In the genomic region with DNA sequence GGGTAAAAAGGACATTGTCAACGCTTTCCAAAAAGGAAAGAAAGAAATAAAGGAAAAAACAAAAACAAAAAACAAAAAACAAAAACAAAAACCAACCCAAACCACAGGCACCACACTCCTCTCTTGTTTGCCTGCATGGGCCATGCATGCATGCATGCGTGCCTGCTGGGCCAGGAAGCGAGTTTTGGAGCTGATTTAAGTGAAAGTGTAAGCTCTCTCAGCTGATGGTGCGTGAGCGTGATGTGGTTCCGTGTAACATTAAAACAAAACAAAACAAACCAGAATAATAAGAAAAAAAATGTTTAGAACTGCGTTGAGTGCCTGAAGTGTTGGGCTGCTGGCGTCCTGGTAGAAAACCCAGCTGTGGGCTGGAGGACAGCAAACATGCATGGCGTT, we compare ENCODE assay signal across 9 mouse cellular contexts. TPM values are rescaled to one million over a fixed set of nuclear protein-coding genes. Genes with fewer than 3 reads are reported as not detected.
DNase-seq lines count a peak whose midpoint lies in the region; ATAC-seq and TF ChIP-seq lines count a peak whose summit lies in the region.
"Had no signal": no experiment of that assay in that cellular context is flagged by ENCODE, and none has a peak within 500 bp of the region (broad histone marks: within the 10 kb centered on the region; RNA-seq: fewer than 3 reads in every experiment).

No protein-coding gene starts in this region.

- TF ChIP-seq CTCF in bone marrow macrophage, adult 2 months (IDR thresholded peaks at IDR 0.05; ENCODE audit: low read depth, low read length) = no peak
- TF ChIP-seq CTCF in heart, adult 2 months (IDR thresholded peaks at IDR 0.05) = no peak

- DNase-seq in layer of hippocampus, adult 11-12 months (ENCODE audit: low spot score) = peak; percentile 27
- no peak for DNase-seq in layer of hippocampus, adult 9-10 months (ENCODE audit: low spot score)
- peak; percentile 10 to 42 for DNase-seq in heart, adult 2 months
- DNase-seq in kidney, adult 8-10 months = peak; percentile 2 to 7
- no peak for DNase-seq in frontal cortex, postnatal 25 days (ENCODE audit: low spot score in 2 of 2)

- peak overlapping the region; percentile 33; the same call in 1 of the 2 replicates for H3K9ac ChIP-seq in heart, adult 2 months (ENCODE audit: low read depth, low read length)
- peak overlapping the region; percentile 83 for H3K9ac ChIP-seq in lung, embryonic 15.5 days
- peak overlapping the region; percentile 95 for H3K9ac ChIP-seq in stomach, embryonic 14.5 days (replicated peaks; ENCODE audit: low read depth, low read length)

- peaks cover 4% of the 10 kb centered on the region for H3K4me1 ChIP-seq in bone marrow macrophage, adult 2 months (ENCODE audit: control insufficient read depth, insufficient read depth, low read length)
- no peaks in the 10 kb centered on the region for H3K4me1 ChIP-seq in heart, adult 2 months (ENCODE audit: control insufficient read depth, insufficient read depth, low read length)
- peaks cover 20% of the 10 kb centered on the region for H3K4me1 ChIP-seq in lung, embryonic 15.5 days
- no peaks in the 10 kb centered on the region; the same call in 1 of the 2 replicates for H3K4me1 ChIP-seq in stomach, embryonic 14.5 days (ENCODE audit: control insufficient read depth, insufficient read depth, low read length)

- no peak overlapping the region for H3K27ac ChIP-seq in bone marrow macrophage, adult 2 months (ENCODE audit: insufficient read depth, low read depth, low read length)
- no peak overlapping the region; the same call in 1 of the 2 replicates for H3K27ac ChIP-seq in heart, adult 2 months
- H3K27ac ChIP-seq in lung, embryonic 15.5 days = peak overlapping the region; percentile 92
- H3K27ac ChIP-seq in stomach, embryonic 14.5 days (ENCODE audit: low read length) = peak overlapping the region; percentile 85; the same call in 1 of the 2 replicates

- H3K9me3 ChIP-seq in lung, embryonic 15.5 days = no peaks in the 10 kb centered on the region
- H3K9me3 ChIP-seq in stomach, embryonic 14.5 days (ENCODE audit: control insufficient read depth, low read depth, low read length) = no peaks in the 10 kb centered on the region
- H3K9me3 ChIP-seq: G1E had no signal

- no peaks in the 10 kb centered on the region for H3K79me2 ChIP-seq in heart, adult 2 months (replicated peaks; ENCODE audit: control insufficient read depth, insufficient read depth, low read length)

- peak overlapping the region; percentile 88 for H3K4me2 ChIP-seq in lung, embryonic 15.5 days
- peak overlapping the region; percentile 78 for H3K4me2 ChIP-seq in stomach, embryonic 14.5 days (replicated peaks; ENCODE audit: low read depth, low read length)

- intact Hi-C loops in heart, adult 2 months (cut with DNase I) = loop anchor here (5.0 kb wide), 2 partner anchors 208 to 483 kb away; no protein-coding TSS in a partner anchor

- no peak for TF ChIP-seq EP300 in heart, adult 2 months (IDR thresholded peaks at IDR 0.05; ENCODE audit: insufficient read depth, low read depth, low read length)

- TF ChIP-seq POLR2A in bone marrow macrophage, adult 2 months (IDR thresholded peaks at IDR 0.05; ENCODE audit: borderline replicate concordance, low read depth, low read length) = no peak
- TF ChIP-seq POLR2A in heart, adult 2 months (IDR thresholded peaks at IDR 0.05; ENCODE audit: insufficient read depth, low read depth, low read length) = no peak

- no peaks in the 10 kb centered on the region for H3K27me3 ChIP-seq in heart, adult 2 months (ENCODE audit: control insufficient read depth, insufficient read depth, low read length)
- no peaks in the 10 kb centered on the region for H3K27me3 ChIP-seq in lung, embryonic 15.5 days
- no peaks in the 10 kb centered on the region for H3K27me3 ChIP-seq in stomach, embryonic 14.5 days (ENCODE audit: control insufficient read depth, insufficient read depth, low read length)

- no peaks in the 10 kb centered on the region for H3K36me3 ChIP-seq in heart, adult 2 months (ENCODE audit: control insufficient read depth, insufficient read depth, low read length)
- H3K36me3 ChIP-seq in lung, embryonic 15.5 days = no peaks in the 10 kb centered on the region
- H3K36me3 ChIP-seq in stomach, embryonic 14.5 days (ENCODE audit: control insufficient read depth, insufficient read depth, low read length) = no peaks in the 10 kb centered on the region
- H3K36me3 ChIP-seq: G1E had no signal

- ATAC-seq in lung, embryonic 15.5 days (ENCODE audit: borderline replicate concordance, extremely low read depth, low FRiP score, low TSS enrichment) = no peak
- no peak for ATAC-seq in stomach, embryonic 14.5 days (ENCODE audit: insufficient number of reproducible peaks, insufficient read depth, low FRiP score, low read depth)

- peak overlapping the region; percentile 38 for H3K4me3 ChIP-seq in bone marrow macrophage, adult 2 months (ENCODE audit: insufficient read depth, low read length)
- H3K4me3 ChIP-seq in heart, adult 2 months = peak overlapping the region; percentile 72
- H3K4me3 ChIP-seq in lung, embryonic 15.5 days = peak overlapping the region; percentile 80
- H3K4me3 ChIP-seq in stomach, embryonic 14.5 days (ENCODE audit: low read depth, low read length) = peak overlapping the region; percentile 71

- 14% methylated on average over 9 of the region's 9 CpGs for WGBS in heart, adult 2 months
- 4% methylated on average over 9 of the region's 9 CpGs for WGBS in lung, embryonic 15.5 days
- WGBS in stomach, embryonic 14.5 days = 9% methylated on average over 9 of the region's 9 CpGs

RNA-seq across cellular contexts. Expression of a gene that starts 1.3 kb away (rescaled TPM):
- polyA plus RNA-seq in bone marrow macrophage, adult 2 months (2012; ENCODE audit: insufficient read depth, insufficient read length, missing spikeins) = 2.0 and 2.6 TPM in 2 replicates
- 10 to 100 TPM; 10.9 to 11.8 TPM for total RNA-seq in heart, adult 2 months (2021)
- polyA plus RNA-seq in heart, adult 2 months (2012; rRNA removed) = 4.6 and 7.9 TPM in 2 replicates
- polyA plus RNA-seq in lung, embryonic 15.5 days (2015; fragmentation: Nextera tagmentation; extraction: Ambion mirVana) = 17.9 and 18.7 TPM in 2 replicates
- 31.6 and 36.3 TPM in 2 replicates for polyA plus RNA-seq in stomach, embryonic 14.5 days (2014; fragmentation: Nextera tagmentation; extraction: Ambion mirVana)

Comparison
In these comparisons a context has a peak if more than half of its experiments do, and no peak if none do; other contexts are left out.
1. DNase-seq: peak in layer of hippocampus, adult 11-12 months (single experiment), heart, adult 2 months (2 of 2) and kidney, adult 8-10 months (2 of 2); none in layer of hippocampus, adult 9-10 months (single experiment) and frontal cortex, postnatal 25 days (0 of 2).
2. H3K27ac ChIP-seq: peak in lung, embryonic 15.5 days (single experiment) and stomach, embryonic 14.5 days (single experiment); none in bone marrow macrophage, adult 2 months (single experiment) and heart, adult 2 months (single experiment).
3. H3K9ac ChIP-seq: peak in every context shown above with its lines; median percentile 95 in stomach, embryonic 14.5 days; 83 in lung, embryonic 15.5 days; 33 in heart, adult 2 months.
4. Peak in every context shown above with its lines, with median percentiles within 50 percentile points of each other: H3K4me3 ChIP-seq.